Mouse (Mus musculus): Measurements from ENCODE around the gene Depdc7.

Gene Depdc7

GRCm38 (mm10) chr2:104732562-104733256 lies 10.0 kb downstream of the Depdc7 start:
- no peak for TF ChIP-seq GATA4 (IDR thresholded peaks at IDR 0.05; ENCODE audit: insufficient replicate concordance, low read length)

- TF ChIP-seq GATA4 (IDR thresholded peaks at IDR 0.05; ENCODE audit: insufficient replicate concordance, low read length), result no peak
Measured at GRCm38 (mm10) chr2:104732033-104732444, 10.6 kb downstream of the Depdc7 start.

- TF ChIP-seq GATA4 (IDR thresholded peaks at IDR 0.05; ENCODE audit: insufficient replicate concordance, low read length), result no peak
Measured at GRCm38 (mm10) chr2:104727369-104727768, 15.3 kb downstream of the Depdc7 start.

- no peak for TF ChIP-seq GATA4 (IDR thresholded peaks at IDR 0.05; ENCODE audit: insufficient replicate concordance, low read length)
Measured at GRCm38 (mm10) chr2:104722021-104722420, 20.7 kb downstream of the Depdc7 start.

GRCm38 (mm10) chr2:104717827-104718226 lies 24.9 kb downstream of the Depdc7 start:
- no peak for TF ChIP-seq GATA4 (IDR thresholded peaks at IDR 0.05; ENCODE audit: insufficient replicate concordance, low read length)

GRCm38 (mm10) chr2:104717231-104717735 lies 25.4 kb downstream of the Depdc7 start:
- TF ChIP-seq GATA4 (IDR thresholded peaks at IDR 0.05; ENCODE audit: insufficient replicate concordance, low read length), result no peak

- no peak for TF ChIP-seq GATA4 (IDR thresholded peaks at IDR 0.05; ENCODE audit: insufficient replicate concordance, low read length)
Measured at GRCm38 (mm10) chr2:104716279-104716678, 26.4 kb downstream of the Depdc7 start, which contains the start of gene Pin1rt1. Pin1rt1 (minus strand) TSS chr2:104716379.

GRCm38 (mm10) chr2:104714254-104714691 lies 28.4 kb downstream of the Depdc7 start:
- TF ChIP-seq GATA4 (IDR thresholded peaks at IDR 0.05; ENCODE audit: insufficient replicate concordance, low read length), result no peak

- no peak for TF ChIP-seq GATA4 (IDR thresholded peaks at IDR 0.05; ENCODE audit: insufficient replicate concordance, low read length)
Measured at GRCm38 (mm10) chr2:104712486-104712809, 30.2 kb downstream of the Depdc7 start.

GRCm38 (mm10) chr2:104711585-104712485 lies 30.8 kb downstream of the Depdc7 start, which contains the start of gene Tcp11l1:
Tcp11l1 (minus strand) TSS chr2:104712169.
- no peak for TF ChIP-seq GATA4 (IDR thresholded peaks at IDR 0.05; ENCODE audit: insufficient replicate concordance, low read length)

GRCm38 (mm10) chr2:104710670-104711370 lies 31.9 kb downstream of the Depdc7 start:
- TF ChIP-seq GATA4 (IDR thresholded peaks at IDR 0.05; ENCODE audit: insufficient replicate concordance, low read length), result no peak

- TF ChIP-seq GATA4 (IDR thresholded peaks at IDR 0.05; ENCODE audit: insufficient replicate concordance, low read length), result no peak
Measured at GRCm38 (mm10) chr2:104709786-104710337, 32.8 kb downstream of the Depdc7 start.

GRCm38 (mm10) chr2:104704355-104704754 lies 38.3 kb downstream of the Depdc7 start:
- TF ChIP-seq GATA4 (IDR thresholded peaks at IDR 0.05; ENCODE audit: insufficient replicate concordance, low read length), result no peak

GRCm38 (mm10) chr2:104703158-104703557 lies 39.5 kb downstream of the Depdc7 start:
- TF ChIP-seq GATA4 (IDR thresholded peaks at IDR 0.05; ENCODE audit: insufficient replicate concordance, low read length), result no peak

GRCm38 (mm10) chr2:104699659-104700058 lies 43.0 kb downstream of the Depdc7 start:
- TF ChIP-seq GATA4 (IDR thresholded peaks at IDR 0.05; ENCODE audit: insufficient replicate concordance, low read length), result no peak
